Mouse (Mus musculus): ENCODE data around the gene Hyal2.
A peak's percentile ranks its signal among the peaks of the same experiment; 100 is the strongest.
"Not testable (repeated sequence)": the region's sequence is repeated elsewhere in the genome, so short reads cannot be mapped to it uniquely, and the experiment has no call there.

The Hyal2 gene

GRCm38 (mm10) chr9:107570016-107570415, 2.3 kb downstream of the Hyal2 start:
- no peak for DNase-seq (ENCODE audit: low read depth, low spot score)
- H3K27me3 ChIP-seq (ENCODE audit: control insufficient read depth, insufficient read depth, low read length, poor library complexity, severe bottlenecking): no peaks in the 10 kb centered on the region
- H3K36me3 ChIP-seq (ENCODE audit: control insufficient read depth, insufficient read depth, low read length, poor library complexity, severe bottlenecking): no peaks in the 10 kb centered on the region

- no peak for DNase-seq (ENCODE audit: low read depth, low spot score)
- Histone ChIP-seq H3K36me3 (ENCODE audit: control insufficient read depth, insufficient read depth, low read length, poor library complexity, severe bottlenecking) (no peaks in the 10 kb centered on the region), H3K27me3 (ENCODE audit: control insufficient read depth, insufficient read depth, low read length, poor library complexity, severe bottlenecking) (no peaks in the 10 kb centered on the region)
Measured at GRCm38 (mm10) chr9:107570845-107571244, 3.1 kb downstream of the Hyal2 start.

GRCm38 (mm10) chr9:107571534-107572326, 4.0 kb downstream of the Hyal2 start:
- Histone ChIP-seq H3K36me3 (ENCODE audit: control insufficient read depth, insufficient read depth, low read length, poor library complexity, severe bottlenecking) (no peaks in the 10 kb centered on the region), H3K27me3 (ENCODE audit: control insufficient read depth, insufficient read depth, low read length, poor library complexity, severe bottlenecking) (no peaks in the 10 kb centered on the region)
- DNase-seq (ENCODE audit: low read depth, low spot score): no peak

- Histone ChIP-seq H3K36me3 (ENCODE audit: control insufficient read depth, insufficient read depth, low read length, poor library complexity, severe bottlenecking) (no peaks in the 10 kb centered on the region), H3K27me3 (ENCODE audit: control insufficient read depth, insufficient read depth, low read length, poor library complexity, severe bottlenecking) (no peaks in the 10 kb centered on the region)
- no peak for DNase-seq (ENCODE audit: low read depth, low spot score)
Measured at GRCm38 (mm10) chr9:107572327-107572662, 4.5 kb downstream of the Hyal2 start.

- not testable (repeated sequence) for H3K36me3 ChIP-seq (ENCODE audit: control insufficient read depth, insufficient read depth, low read length, poor library complexity, severe bottlenecking); DNase-seq (ENCODE audit: low read depth, low spot score); H3K27me3 ChIP-seq (ENCODE audit: control insufficient read depth, insufficient read depth, low read length, poor library complexity, severe bottlenecking)
Measured at GRCm38 (mm10) chr9:107573774-107574173, 6.0 kb downstream of the Hyal2 start.

GRCm38 (mm10) chr9:107575579-107576356, 8.0 kb downstream of the Hyal2 start:
- Histone ChIP-seq H3K36me3 (ENCODE audit: control insufficient read depth, insufficient read depth, low read length, poor library complexity, severe bottlenecking) (no peaks in the 10 kb centered on the region), H3K27me3 (ENCODE audit: control insufficient read depth, insufficient read depth, low read length, poor library complexity, severe bottlenecking) (no peaks in the 10 kb centered on the region)
- no peak for DNase-seq (ENCODE audit: low read depth, low spot score)

- no peak for DNase-seq (ENCODE audit: low read depth, low spot score)
- Histone ChIP-seq H3K36me3 (ENCODE audit: control insufficient read depth, insufficient read depth, low read length, poor library complexity, severe bottlenecking) (no peaks in the 10 kb centered on the region), H3K27me3 (ENCODE audit: control insufficient read depth, insufficient read depth, low read length, poor library complexity, severe bottlenecking) (no peaks in the 10 kb centered on the region)
Measured at GRCm38 (mm10) chr9:107576357-107577107, 8.8 kb downstream of the Hyal2 start, which contains the start of gene Hyal1. Hyal1 (plus strand) TSS chr9:107576927.

GRCm38 (mm10) chr9:107577871-107578270, 10.1 kb downstream of the Hyal2 start:
- DNase-seq (ENCODE audit: low read depth, low spot score): no peak
- Histone ChIP-seq H3K36me3 (ENCODE audit: control insufficient read depth, insufficient read depth, low read length, poor library complexity, severe bottlenecking) (no peaks in the 10 kb centered on the region), H3K27me3 (ENCODE audit: control insufficient read depth, insufficient read depth, low read length, poor library complexity, severe bottlenecking) (no peaks in the 10 kb centered on the region)

GRCm38 (mm10) chr9:107578587-107578986, 10.8 kb downstream of the Hyal2 start, which contains the start of gene Naa80:
Naa80 (plus strand) TSS chr9:107578887.
- Histone ChIP-seq H3K36me3 (ENCODE audit: control insufficient read depth, insufficient read depth, low read length, poor library complexity, severe bottlenecking) (no peaks in the 10 kb centered on the region), H3K27me3 (ENCODE audit: control insufficient read depth, insufficient read depth, low read length, poor library complexity, severe bottlenecking) (no peaks in the 10 kb centered on the region)
- no peak for DNase-seq (ENCODE audit: low read depth, low spot score)

- H3K36me3 ChIP-seq (ENCODE audit: control insufficient read depth, insufficient read depth, low read length, poor library complexity, severe bottlenecking): no peaks in the 10 kb centered on the region
- no peaks in the 10 kb centered on the region for H3K27me3 ChIP-seq (ENCODE audit: control insufficient read depth, insufficient read depth, low read length, poor library complexity, severe bottlenecking)
- DNase-seq (ENCODE audit: low read depth, low spot score): peak; percentile 72
Measured at GRCm38 (mm10) chr9:107579023-107579900, 11.5 kb downstream of the Hyal2 start.

GRCm38 (mm10) chr9:107580501-107581317, 13.0 kb downstream of the Hyal2 start, which contains the start of gene Hyal3:
Hyal3 (plus strand) TSS chr9:107580818.
- Histone ChIP-seq H3K36me3 (ENCODE audit: control insufficient read depth, insufficient read depth, low read length, poor library complexity, severe bottlenecking) (no peaks in the 10 kb centered on the region), H3K27me3 (ENCODE audit: control insufficient read depth, insufficient read depth, low read length, poor library complexity, severe bottlenecking) (no peaks in the 10 kb centered on the region)
- peak; percentile 82 for DNase-seq (ENCODE audit: low read depth, low spot score)

GRCm38 (mm10) chr9:107581584-107581983, 13.8 kb downstream of the Hyal2 start:
- DNase-seq (ENCODE audit: low read depth, low spot score): no peak
- Histone ChIP-seq H3K27me3 (ENCODE audit: control insufficient read depth, insufficient read depth, low read length, poor library complexity, severe bottlenecking) (no peaks in the 10 kb centered on the region), H3K36me3 (ENCODE audit: control insufficient read depth, insufficient read depth, low read length, poor library complexity, severe bottlenecking) (no peaks in the 10 kb centered on the region)

- DNase-seq (ENCODE audit: low read depth, low spot score): no peak
- no peaks in the 10 kb centered on the region for H3K27me3 ChIP-seq (ENCODE audit: control insufficient read depth, insufficient read depth, low read length, poor library complexity, severe bottlenecking)
- no peaks in the 10 kb centered on the region for H3K36me3 ChIP-seq (ENCODE audit: control insufficient read depth, insufficient read depth, low read length, poor library complexity, severe bottlenecking)
Measured at GRCm38 (mm10) chr9:107582509-107583062, 14.8 kb downstream of the Hyal2 start.

Measured in splenic B cell, adult 2 months (primary cell).